Mouse (Mus musculus): ENCODE data around the gene Myg1. TPM values are rescaled to one million over a fixed set of nuclear protein-coding genes. Genes with fewer than 3 reads are reported as not detected.

Gene Myg1
- polyA plus RNA-seq (2016; fragmentation: Nextera tagmentation; extraction: Ambion mirVana): 105 and 110 TPM in 2 replicates

DNA sequence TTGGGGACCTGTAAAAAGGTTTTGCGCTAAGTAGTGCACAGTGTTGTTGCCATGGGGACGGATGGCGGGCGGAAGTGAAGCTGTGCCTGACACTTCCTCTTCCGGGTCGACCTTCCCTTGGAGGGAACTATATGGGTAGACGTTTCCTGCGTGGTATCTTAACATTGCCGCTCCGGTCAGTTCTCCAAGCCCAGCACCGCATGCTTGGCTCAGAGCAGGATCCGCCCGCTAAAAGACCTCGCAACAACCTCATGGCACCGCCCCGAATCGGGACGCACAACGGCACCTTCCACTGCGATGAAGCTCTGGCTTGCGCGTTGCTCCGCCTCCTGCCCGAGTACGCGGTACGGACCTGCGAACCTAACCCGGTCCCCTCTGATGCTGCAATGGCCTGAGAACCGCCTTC lies at the start of gene Myg1:
Gene Myg1 (plus strand): TSS at position 100 of the 406 bp plus-strand sequence.
- Histone ChIP-seq H3K9ac (peak within 1 kb of the TSS; percentile 77), H3K27me3 (no peaks in the 10 kb centered on the region), H3K4me1 (peaks cover 30% of the 10 kb centered on the region), H3K36me3 (replicated peaks) (peaks cover 70% of the 10 kb centered on the region), H3K4me2 (peak within 1 kb of the TSS; percentile 79), H3K27ac (peak within 1 kb of the TSS; percentile 59), H3K9me3 (no peaks in the 10 kb centered on the region), H3K4me3 (replicated peaks) (peak within 1 kb of the TSS; percentile 66)
- under 1% methylated on average over 30 of the region's 30 CpGs for WGBS
- peak; percentile 94 for ATAC-seq (ENCODE audit: low FRiP score)

DNA sequence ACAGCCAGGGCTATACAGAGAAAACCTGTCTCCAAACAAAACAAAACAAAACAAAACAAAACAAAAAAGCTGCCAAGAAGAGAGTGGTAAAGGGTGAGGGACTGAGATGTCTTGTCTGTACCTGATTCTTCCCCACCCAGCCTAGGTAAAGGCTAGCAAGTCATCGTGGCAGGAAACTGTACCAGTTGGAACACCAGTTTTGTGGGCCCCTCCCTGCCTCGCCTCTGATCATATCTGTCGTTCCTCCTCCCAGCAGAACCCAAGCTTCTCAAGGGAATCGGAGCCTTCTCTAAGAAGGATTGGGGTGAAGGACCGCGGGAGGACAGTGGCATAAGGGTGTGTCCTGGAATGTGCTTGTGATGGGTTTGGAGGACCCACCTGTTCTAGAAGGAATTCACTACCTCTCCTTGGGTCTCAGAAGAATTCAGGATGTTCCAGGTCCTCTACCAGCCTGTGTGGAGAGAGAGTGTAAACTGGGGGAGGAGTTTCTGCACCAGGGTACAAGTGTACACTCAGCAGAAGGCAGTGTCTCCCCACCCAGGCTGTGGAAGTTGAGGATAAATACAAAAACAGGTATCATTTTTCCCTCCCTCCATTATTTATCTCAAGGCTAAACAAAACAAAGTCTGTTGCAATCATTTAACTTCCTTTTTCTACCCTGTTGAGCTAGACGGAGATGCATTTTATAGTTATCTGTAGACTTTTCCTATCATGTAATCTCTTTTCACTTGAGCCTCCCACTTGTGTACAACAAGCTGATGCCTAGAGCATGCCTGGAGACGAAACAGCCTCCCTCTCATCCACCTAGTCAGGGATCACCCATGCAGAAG lies 48.8 kb upstream of the Myg1 start:
- ATAC-seq (ENCODE audit: low FRiP score): no peak
- Histone ChIP-seq H3K4me3 (replicated peaks) (no peak overlapping the region), H3K9ac (no peak overlapping the region), H3K4me1 (peaks cover 18% of the 10 kb centered on the region), H3K9me3 (no peaks in the 10 kb centered on the region), H3K4me2 (no peak overlapping the region), H3K27me3 (no peaks in the 10 kb centered on the region), H3K27ac (no peak overlapping the region), H3K36me3 (replicated peaks) (peaks cover 18% of the 10 kb centered on the region)
- WGBS: 92% methylated on average over 8 of the region's 8 CpGs

- H3K9me3 ChIP-seq: no peaks in the 10 kb centered on the region
- WGBS: 79% methylated on average over 3 of the region's 3 CpGs
Measured at GRCm38 (mm10) chr15:102283648-102284047, 47.9 kb upstream of the Myg1 start.

GRCm38 (mm10) chr15:102287395-102287794 lies 44.1 kb upstream of the Myg1 start:
- Histone ChIP-seq H3K27me3 (no peaks in the 10 kb centered on the region), H3K4me3 (replicated peaks) (no peak overlapping the region), H3K36me3 (replicated peaks) (0 out of 2 replicates have a peak, but pooled peaks cover 2% of the 10 kb centered on the region), H3K4me2 (no peak overlapping the region), H3K4me1 (no peaks in the 10 kb centered on the region), H3K9ac (no peak overlapping the region), H3K27ac (no peak overlapping the region), H3K9me3 (no peaks in the 10 kb centered on the region)
- no peak for ATAC-seq (ENCODE audit: low FRiP score)

More at GRCm38 (mm10) chr15:102283648-102284047, 47.9 kb upstream of the Myg1 start:
- H3K27ac ChIP-seq: no peak overlapping the region
- peaks cover 18% of the 10 kb centered on the region for H3K36me3 ChIP-seq (replicated peaks)
- H3K27me3 ChIP-seq: no peaks in the 10 kb centered on the region
- ATAC-seq (ENCODE audit: low FRiP score): no peak
- H3K4me3 ChIP-seq (replicated peaks): no peak overlapping the region
- H3K9ac ChIP-seq: no peak overlapping the region
- H3K4me2 ChIP-seq: no peak overlapping the region
- peaks cover 18% of the 10 kb centered on the region for H3K4me1 ChIP-seq

GRCm38 (mm10) chr15:102295633-102296367 lies 35.7 kb upstream of the Myg1 start, which contains the start of gene Espl1:
Gene Espl1 (plus strand): TSS chr15:102296266.
- Histone ChIP-seq H3K27me3 (no peaks in the 10 kb centered on the region), H3K4me2 (peak within 1 kb of the TSS; percentile 93), H3K4me1 (peaks cover 12% of the 10 kb centered on the region), H3K9ac (peak within 1 kb of the TSS; percentile 63), H3K36me3 (replicated peaks) (peaks cover 29% of the 10 kb centered on the region), H3K27ac (0 out of 2 replicates have a peak within 1 kb of the TSS, but pooled peaks have one; percentile 31), H3K9me3 (no peaks in the 10 kb centered on the region), H3K4me3 (replicated peaks) (peak within 1 kb of the TSS; percentile 68)
- ATAC-seq (ENCODE audit: low FRiP score): peak; percentile 99
- 7% methylated on average over 25 of the region's 25 CpGs for WGBS

GRCm38 (mm10) chr15:102296368-102297006 lies 35.0 kb upstream of the Myg1 start:
- H3K27me3 ChIP-seq: no peaks in the 10 kb centered on the region
- H3K9me3 ChIP-seq: no peaks in the 10 kb centered on the region
- peak overlapping the region; percentile 93 for H3K4me2 ChIP-seq
- peaks cover 12% of the 10 kb centered on the region for H3K4me1 ChIP-seq
- WGBS: 4% methylated on average over 24 of the region's 24 CpGs
- peak overlapping the region; percentile 68 for H3K4me3 ChIP-seq (replicated peaks)
- H3K27ac ChIP-seq: no peak overlapping the region
- peaks cover 36% of the 10 kb centered on the region for H3K36me3 ChIP-seq (replicated peaks)
- H3K9ac ChIP-seq: peak overlapping the region; percentile 63
- peak; percentile 70 for ATAC-seq (ENCODE audit: low FRiP score)

GRCm38 (mm10) chr15:102302542-102302941 lies 29.0 kb upstream of the Myg1 start:
- no peaks in the 10 kb centered on the region for H3K4me1 ChIP-seq
- no peak overlapping the region for H3K9ac ChIP-seq
- H3K36me3 ChIP-seq (replicated peaks): peaks cover 87% of the 10 kb centered on the region
- no peak overlapping the region for H3K4me2 ChIP-seq
- no peak for ATAC-seq (ENCODE audit: low FRiP score)
- H3K27ac ChIP-seq: no peak overlapping the region
- no peak overlapping the region for H3K4me3 ChIP-seq (replicated peaks)
- H3K27me3 ChIP-seq: no peaks in the 10 kb centered on the region
- 97% methylated on average over 6 of the region's 6 CpGs for WGBS
- no peaks in the 10 kb centered on the region for H3K9me3 ChIP-seq

- Histone ChIP-seq H3K4me3 (replicated peaks) (no peak overlapping the region), H3K27ac (no peak overlapping the region), H3K36me3 (replicated peaks) (peaks cover 87% of the 10 kb centered on the region), H3K27me3 (no peaks in the 10 kb centered on the region), H3K9ac (no peak overlapping the region), H3K9me3 (no peaks in the 10 kb centered on the region), H3K4me2 (no peak overlapping the region), H3K4me1 (no peaks in the 10 kb centered on the region)
- ATAC-seq (ENCODE audit: low FRiP score): no peak
- WGBS: 91% methylated on average over 9 of the region's 9 CpGs
Measured at GRCm38 (mm10) chr15:102308717-102309116, 22.8 kb upstream of the Myg1 start.

- Histone ChIP-seq H3K27ac (no peak overlapping the region), H3K9me3 (no peaks in the 10 kb centered on the region), H3K27me3 (no peaks in the 10 kb centered on the region), H3K36me3 (replicated peaks) (peaks cover 88% of the 10 kb centered on the region), H3K4me2 (no peak overlapping the region), H3K9ac (no peak overlapping the region), H3K4me1 (no peaks in the 10 kb centered on the region), H3K4me3 (replicated peaks) (no peak overlapping the region)
- WGBS: 93% methylated on average over 10 of the region's 10 CpGs
- no peak for ATAC-seq (ENCODE audit: low FRiP score)
Measured at GRCm38 (mm10) chr15:102310074-102310845, 21.2 kb upstream of the Myg1 start.

GRCm38 (mm10) chr15:102311489-102311888 lies 20.0 kb upstream of the Myg1 start:
- peaks cover 88% of the 10 kb centered on the region for H3K36me3 ChIP-seq (replicated peaks)
- H3K27me3 ChIP-seq: no peaks in the 10 kb centered on the region
- no peak overlapping the region for H3K4me3 ChIP-seq (replicated peaks)
- no peak overlapping the region for H3K4me2 ChIP-seq
- H3K4me1 ChIP-seq: no peaks in the 10 kb centered on the region
- H3K27ac ChIP-seq: no peak overlapping the region
- ATAC-seq (ENCODE audit: low FRiP score): no peak
- no peak overlapping the region for H3K9ac ChIP-seq
- H3K9me3 ChIP-seq: no peaks in the 10 kb centered on the region

- peaks cover 90% of the 10 kb centered on the region for H3K36me3 ChIP-seq (replicated peaks)
- WGBS: 94% methylated on average over 8 of the region's 8 CpGs
- ATAC-seq (ENCODE audit: low FRiP score): no peak
Measured at GRCm38 (mm10) chr15:102315292-102315691, 16.2 kb upstream of the Myg1 start.

More at GRCm38 (mm10) chr15:102315292-102315691, 16.2 kb upstream of the Myg1 start:
- Histone ChIP-seq H3K4me1 (no peaks in the 10 kb centered on the region), H3K4me2 (no peak overlapping the region), H3K9ac (0 out of 2 replicates have a peak overlapping the region, but pooled peaks have one; percentile 7), H3K27me3 (no peaks in the 10 kb centered on the region), H3K9me3 (no peaks in the 10 kb centered on the region), H3K4me3 (replicated peaks) (no peak overlapping the region), H3K27ac (no peak overlapping the region)
